Mouse (Mus musculus): Measurements from ENCODE around the gene Lalba.
"Not testable (repeated sequence)": the region's sequence is repeated elsewhere in the genome, so short reads cannot be mapped to it uniquely, and the experiment has no call there.

The Lalba gene

DNA sequence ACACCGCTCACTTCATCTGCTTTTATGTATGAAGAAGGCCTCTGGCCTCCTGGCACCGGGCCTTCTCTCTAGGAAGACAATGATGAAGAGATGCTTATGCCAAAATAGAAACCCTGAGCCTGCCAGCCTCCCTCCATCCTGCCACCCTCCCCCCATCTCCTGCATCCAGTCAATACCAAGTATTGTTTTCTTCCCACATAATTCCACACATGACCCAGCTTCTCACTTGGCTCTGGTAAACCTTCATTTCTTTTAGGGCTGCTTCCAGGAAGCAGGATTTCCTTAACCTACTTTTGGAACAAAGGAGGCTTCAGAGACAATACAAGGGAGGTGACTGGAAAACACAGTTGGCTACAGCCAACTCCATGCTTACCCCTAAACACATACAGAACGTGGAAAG lies at the start of gene Lalba:
TSS of gene Lalba (minus strand) at position 21 of the 400 bp plus-strand sequence.
- no peak for DNase-seq

DNA sequence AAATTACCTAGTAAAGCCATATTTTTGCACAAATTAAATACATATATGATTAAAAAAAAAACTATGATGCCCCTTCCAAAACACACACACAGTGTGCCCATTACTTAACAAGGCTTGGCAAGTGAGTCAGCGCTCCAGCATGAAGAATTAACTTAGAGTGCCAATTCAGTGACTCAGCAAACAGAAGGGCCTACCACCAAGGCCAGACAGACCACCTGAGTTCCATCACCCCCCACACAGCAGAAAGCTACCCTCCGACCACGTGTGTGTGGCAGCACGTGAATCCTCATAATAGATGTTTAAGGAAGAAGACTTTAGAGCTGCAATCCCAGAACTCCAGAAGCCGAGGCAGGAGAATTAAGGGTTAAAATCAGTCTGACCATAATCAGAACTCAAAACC lies 49.8 kb upstream of the Lalba start:
- DNase-seq = no peak

DNA sequence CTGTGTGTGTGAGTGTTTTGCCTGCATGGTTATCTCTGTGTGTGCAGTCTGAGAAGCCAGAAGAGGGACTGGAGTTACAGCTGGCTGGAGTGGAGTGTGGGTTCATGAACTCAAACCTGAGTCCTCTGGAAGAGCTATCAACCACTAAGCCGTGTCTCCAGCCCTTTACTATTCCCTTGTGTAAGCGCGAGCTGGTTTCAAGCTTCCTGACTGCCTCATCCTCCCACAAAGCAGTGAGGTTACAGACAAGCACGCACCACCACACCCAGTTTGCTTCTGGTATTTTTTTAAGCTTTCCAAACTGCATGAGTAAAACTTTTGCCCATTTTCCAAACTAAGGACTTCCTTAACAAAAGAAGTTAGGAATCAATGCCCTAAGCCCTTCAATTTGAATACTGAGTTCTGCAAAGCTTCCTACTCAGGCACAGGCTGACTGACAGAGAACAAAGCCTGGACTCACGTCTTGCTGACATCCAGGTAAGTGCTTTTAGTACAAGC lies 45.6 kb upstream of the Lalba start:
- no peak for DNase-seq

DNA sequence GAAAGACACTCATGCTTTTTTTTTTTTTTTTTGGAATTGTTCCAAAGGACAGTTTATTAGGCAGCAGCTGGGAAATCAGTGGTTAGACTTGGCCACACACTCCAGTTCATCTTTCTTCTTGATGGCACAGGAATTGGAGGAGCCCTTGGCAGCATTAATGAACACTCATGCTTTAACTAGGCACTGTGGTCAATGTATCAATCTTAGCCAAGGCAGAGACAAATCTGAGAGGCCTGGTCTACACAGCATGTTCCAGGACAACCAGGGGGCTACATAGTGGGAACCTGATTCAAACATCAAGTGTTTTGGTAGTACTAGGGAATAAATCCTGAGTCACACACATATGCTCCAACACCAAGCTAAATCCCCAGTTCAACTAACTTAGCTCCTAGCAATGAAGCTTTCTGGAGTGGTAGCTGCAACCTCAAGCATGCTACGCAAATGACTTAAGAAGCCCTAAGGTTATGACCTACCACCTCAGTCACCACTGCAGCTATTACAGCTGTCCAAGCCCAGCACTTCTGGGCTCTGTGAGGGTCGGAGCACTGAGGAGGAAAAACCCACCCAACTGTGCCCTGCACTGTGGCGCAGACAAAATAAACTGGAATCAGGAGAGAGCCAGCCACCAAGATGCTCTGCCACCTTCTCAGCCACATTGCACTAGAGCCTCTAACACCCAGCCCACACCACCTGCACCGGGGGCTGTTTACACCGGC lies 44.7 kb upstream of the Lalba start:
- DNase-seq = no peak

DNA sequence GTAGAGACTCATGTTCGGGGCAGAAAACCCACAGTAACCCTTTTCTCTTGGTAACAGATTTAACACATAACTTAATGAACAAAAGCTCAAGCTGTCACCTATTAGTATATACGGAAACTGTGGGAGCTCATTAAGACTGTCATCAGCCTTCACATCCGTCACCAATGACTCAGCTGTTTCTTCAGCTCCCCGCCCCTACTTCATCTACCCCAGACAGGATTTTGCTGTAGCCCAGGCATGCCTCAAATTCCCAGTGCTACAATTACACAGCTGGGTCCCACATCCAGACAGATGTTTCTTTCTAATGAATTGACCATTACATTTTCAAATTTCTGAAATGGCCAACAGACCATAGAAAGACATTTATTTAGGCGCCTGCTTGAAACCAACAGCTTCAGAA lies 43.5 kb upstream of the Lalba start:
- no peak for DNase-seq

GRCm38 (mm10) chr15:98521245-98521644 lies 38.7 kb upstream of the Lalba start:
- no peak for DNase-seq

- peak; percentile 75 for DNase-seq
Observed at GRCm38 (mm10) chr15:98517380-98518355, 35.1 kb upstream of the Lalba start.

DNA sequence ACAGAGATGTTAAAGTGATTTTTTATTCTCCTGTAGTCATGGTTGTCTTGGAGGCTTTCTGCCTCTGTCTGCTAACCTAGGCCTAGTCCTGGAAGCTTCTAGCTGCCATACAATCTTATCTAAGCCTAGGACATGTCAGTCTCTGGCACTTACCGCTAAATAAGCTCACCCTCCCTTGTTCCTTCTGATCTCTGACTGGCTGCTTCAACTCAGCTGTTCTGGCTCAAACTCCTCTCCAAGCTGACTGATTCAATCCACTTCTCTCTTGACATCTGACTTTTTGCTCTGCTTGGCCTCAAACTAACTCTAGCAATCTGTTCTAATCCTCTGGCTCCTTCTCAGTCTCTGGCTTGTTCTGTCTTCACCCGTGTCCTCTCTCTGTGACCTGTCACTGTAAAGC lies 32.3 kb upstream of the Lalba start:
- not testable (repeated sequence) for DNase-seq

GRCm38 (mm10) chr15:98514146-98514545 lies 31.6 kb upstream of the Lalba start:
- DNase-seq = peak; percentile 44

DNA sequence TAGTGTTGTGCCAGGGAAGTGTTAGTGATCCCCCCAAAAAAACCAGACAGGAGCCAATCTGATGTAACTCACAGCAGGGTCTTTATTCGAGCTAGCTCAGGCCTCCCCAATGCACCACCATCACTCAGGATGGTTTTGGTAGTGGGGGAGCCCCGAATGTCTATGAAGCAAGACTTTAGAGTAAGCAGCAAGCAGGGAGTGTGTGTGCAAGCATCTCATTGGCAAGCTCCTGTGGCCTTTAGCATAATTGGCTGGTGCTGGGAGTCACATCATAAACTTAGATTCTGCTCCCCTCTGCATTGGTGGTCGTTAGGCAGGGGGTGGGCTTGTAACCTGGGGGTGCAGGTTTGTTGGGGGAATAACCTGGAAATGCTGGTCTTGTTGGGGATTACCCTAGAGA lies 31.2 kb upstream of the Lalba start:
- not testable (repeated sequence) for DNase-seq

DNA sequence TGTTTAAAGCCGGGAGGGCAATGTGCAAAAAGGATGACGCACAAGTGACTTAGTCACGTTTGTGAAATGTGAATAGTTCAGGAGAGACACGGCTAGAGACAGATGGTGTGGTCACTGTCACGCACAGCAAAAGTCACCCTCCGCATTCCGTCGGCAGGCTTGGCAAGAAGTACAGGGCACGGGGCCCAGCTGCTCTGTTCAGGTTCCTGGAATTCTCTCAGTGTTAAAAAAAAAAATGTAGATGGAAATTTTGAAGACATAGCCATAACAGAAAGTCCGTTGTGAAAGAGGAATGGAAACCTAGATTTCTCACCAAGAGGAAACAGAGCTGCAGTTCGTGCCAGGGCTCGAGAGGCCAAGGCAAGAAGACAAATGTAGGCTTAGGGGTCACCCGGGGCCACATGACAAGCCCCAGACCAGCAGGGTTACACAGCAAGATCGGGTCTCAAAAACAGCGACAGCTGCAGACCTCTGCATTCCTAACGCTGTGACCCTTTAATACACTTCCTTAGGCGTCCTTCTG lies 30.3 kb upstream of the Lalba start:
- DNase-seq = no peak

DNA sequence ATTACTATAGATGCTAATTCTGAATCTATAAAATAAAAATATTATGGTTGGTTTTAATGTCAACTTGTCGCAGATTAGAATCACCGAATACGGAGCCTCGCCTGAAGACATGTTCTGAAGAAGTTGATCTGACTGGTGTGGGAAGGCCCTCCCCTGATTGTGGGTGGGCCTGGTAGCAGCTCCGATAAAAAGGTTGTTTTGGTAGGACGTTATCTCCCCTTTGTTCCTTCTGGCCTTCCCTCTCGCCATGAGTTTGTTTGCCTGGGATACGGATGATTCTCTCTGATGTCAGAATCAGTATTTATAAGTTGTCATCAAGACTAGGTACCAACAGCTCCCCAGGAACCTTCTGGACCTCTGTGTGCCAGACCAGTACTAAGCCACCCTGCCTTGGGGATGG lies 29.7 kb upstream of the Lalba start:
- DNase-seq = no peak

DNA sequence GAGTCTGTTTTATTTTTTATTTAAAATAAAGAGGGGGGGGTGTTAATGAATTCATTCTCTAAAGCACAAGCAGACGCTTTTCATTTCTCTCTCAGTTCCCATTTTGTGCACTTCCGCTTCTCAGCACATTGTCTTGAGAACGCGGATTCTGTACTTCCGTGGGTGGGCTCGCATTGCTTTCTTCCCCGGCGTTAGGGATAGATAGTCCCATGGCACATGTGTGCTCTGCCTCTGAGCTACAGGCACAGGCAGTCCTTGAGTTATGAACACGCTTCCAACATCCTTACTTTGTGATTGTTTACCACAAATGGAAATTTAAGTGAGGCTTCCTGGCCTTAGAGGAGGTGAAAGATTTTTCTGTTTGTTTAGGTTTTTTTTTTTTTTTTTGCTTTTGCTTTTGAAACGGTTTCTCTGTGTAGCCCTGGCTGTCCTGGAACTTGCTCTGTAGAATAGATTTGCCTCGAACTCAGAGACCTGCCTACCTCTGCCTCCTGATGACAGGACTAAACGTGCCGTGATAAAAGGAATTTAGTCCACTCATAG lies 28.9 kb upstream of the Lalba start:
- DNase-seq = peak; percentile 59

- peak; percentile 94 for DNase-seq
Observed at GRCm38 (mm10) chr15:98510438-98511385, 28.2 kb upstream of the Lalba start.

GRCm38 (mm10) chr15:98509387-98509786 lies 26.9 kb upstream of the Lalba start:
- no peak for DNase-seq

DNA sequence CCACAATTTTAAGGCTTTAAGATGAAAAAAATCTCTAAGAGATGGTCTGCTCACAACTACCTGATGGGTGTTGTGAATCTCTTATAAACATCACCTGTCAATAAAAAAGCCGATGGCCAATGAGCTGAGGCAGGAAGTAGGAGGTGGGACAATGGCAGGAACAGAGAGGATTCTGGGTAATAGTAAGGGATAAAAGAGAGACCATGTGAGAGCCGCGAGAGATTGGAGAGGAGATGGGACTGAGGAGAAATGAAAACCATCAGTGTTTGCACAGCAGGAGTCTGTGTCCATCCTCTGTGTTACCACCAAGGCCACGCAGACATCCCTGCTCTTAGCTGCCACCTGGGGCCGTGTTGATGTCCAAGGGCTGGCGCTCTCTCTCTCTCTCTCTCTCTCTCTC lies 24.8 kb upstream of the Lalba start:
- no peak for DNase-seq

GRCm38 (mm10) chr15:98506253-98506957 lies 23.9 kb upstream of the Lalba start:
- peak; percentile 36 for DNase-seq

DNA sequence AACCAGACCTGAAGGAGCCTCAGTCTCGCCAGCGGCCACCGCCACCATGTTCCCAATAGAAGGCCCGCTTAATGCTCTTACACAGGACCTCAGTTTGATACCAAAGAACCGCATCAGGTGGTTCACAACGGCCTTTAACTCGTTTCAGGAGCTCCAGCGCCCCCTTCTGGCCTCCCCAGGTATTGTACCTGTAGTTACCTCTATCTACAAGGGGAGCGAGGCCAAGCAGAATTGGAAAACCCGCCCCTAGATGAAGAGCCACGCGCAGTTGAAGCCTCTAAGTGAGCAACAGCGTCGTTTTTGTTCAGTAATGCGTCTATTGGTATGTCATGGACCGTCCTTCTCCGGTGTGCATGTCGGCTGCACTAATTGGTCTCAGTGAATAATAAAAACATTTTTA lies 22.0 kb upstream of the Lalba start:
- peak; percentile 94 for DNase-seq

DNA sequence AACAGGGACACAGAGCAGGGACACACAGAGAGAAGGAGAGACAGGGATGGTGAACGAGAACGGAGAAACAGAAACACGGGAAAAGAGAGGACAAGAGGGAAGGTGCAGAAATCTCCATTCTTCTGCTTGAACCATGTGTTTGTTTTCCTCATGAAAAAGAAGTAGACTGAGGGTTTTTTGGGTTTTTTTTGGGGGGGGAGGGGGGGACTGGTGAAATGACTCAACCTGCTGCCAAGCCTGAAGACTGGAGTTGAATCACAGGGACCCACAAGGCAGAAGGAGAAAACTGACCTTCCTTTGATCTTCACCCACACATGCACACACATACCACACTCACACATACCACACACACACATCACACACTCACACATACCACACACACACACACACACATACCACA lies 20.8 kb upstream of the Lalba start:
- DNase-seq = no peak

DNA sequence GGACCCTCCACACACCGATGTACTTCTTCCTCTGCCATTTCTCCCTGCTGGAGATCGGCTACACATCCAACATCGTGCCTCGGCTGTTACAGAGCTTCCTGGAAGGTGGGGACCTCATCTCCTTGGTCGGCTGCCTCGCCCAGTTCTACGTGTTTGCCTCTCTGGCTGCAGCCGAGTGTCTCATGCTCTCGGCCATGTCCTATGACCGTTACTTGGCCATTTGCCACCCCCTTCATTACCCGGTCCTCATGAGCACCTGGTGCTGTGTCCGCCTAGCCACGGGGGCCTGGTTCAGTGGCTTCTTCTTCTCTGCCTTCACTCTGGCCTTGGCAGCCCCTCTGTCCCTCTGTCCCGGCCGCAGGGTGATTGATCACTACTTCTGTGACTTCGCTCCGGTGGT lies 15.1 kb upstream of the Lalba start:
- DNase-seq = no peak

GRCm38 (mm10) chr15:98492102-98492501 lies 9.6 kb upstream of the Lalba start, which contains the start of gene Olfr279:
TSS of gene Olfr279 (plus strand) at chr15:98492402.
- no peak for DNase-seq

Data from thymus, postnatal 4 days (tissue).